Mouse (Mus musculus): ENCODE measurements around the gene Tor1b.
"Not testable (repeated sequence)": the region's sequence is repeated elsewhere in the genome, so short reads cannot be mapped to it uniquely, and the experiment has no call there.

Tor1b gene

GRCm38 (mm10) chr2:30930846-30931245, 21.9 kb upstream of the Tor1b start:
- not testable (repeated sequence) for DNase-seq (ENCODE audit: low read depth in 1 of 2, low spot score in 2 of 2)

GRCm38 (mm10) chr2:30931922-30932321, 20.8 kb upstream of the Tor1b start:
- DNase-seq (ENCODE audit: low read depth in 1 of 2, low spot score in 2 of 2): no peak

- DNase-seq (ENCODE audit: low read depth in 1 of 2, low spot score in 2 of 2): no peak
These were observed 19.7 kb upstream of the Tor1b start for GRCm38 (mm10) chr2:30933032-30933431.

- DNase-seq (ENCODE audit: low read depth in 1 of 2, low spot score in 2 of 2): peak in 1 of 2 experiments; percentile 62
These were observed 18.8 kb upstream of the Tor1b start for GRCm38 (mm10) chr2:30933917-30934450.

GRCm38 (mm10) chr2:30936808-30937207, 16.0 kb upstream of the Tor1b start:
- no peak for DNase-seq (ENCODE audit: low read depth in 1 of 2, low spot score in 2 of 2)

GRCm38 (mm10) chr2:30937731-30938130, 15.0 kb upstream of the Tor1b start:
- no peak for DNase-seq (ENCODE audit: low read depth in 1 of 2, low spot score in 2 of 2)

- no peak for DNase-seq (ENCODE audit: low read depth in 1 of 2, low spot score in 2 of 2)
These were observed 14.2 kb upstream of the Tor1b start for GRCm38 (mm10) chr2:30938574-30938991.

- DNase-seq (ENCODE audit: low read depth in 1 of 2, low spot score in 2 of 2): no peak
These were observed 11.2 kb upstream of the Tor1b start for GRCm38 (mm10) chr2:30941586-30941985.

GRCm38 (mm10) chr2:30942116-30942515, 10.6 kb upstream of the Tor1b start:
- not testable (repeated sequence) for DNase-seq (ENCODE audit: low read depth in 1 of 2, low spot score in 2 of 2)

- DNase-seq (ENCODE audit: low read depth in 1 of 2, low spot score in 2 of 2): peak in 1 of 2 experiments; percentile 36
These were observed 10.2 kb upstream of the Tor1b start for GRCm38 (mm10) chr2:30942603-30943011.

GRCm38 (mm10) chr2:30952457-30952823, 319 bp upstream of the Tor1b start:
- no peak for DNase-seq (ENCODE audit: low read depth in 1 of 2, low spot score in 2 of 2)

- DNase-seq (ENCODE audit: low read depth in 1 of 2, low spot score in 2 of 2): peak in 1 of 2 experiments; percentile 30
These were observed 2.0 kb downstream of the Tor1b start for GRCm38 (mm10) chr2:30954797-30955196.

- no peak for DNase-seq (ENCODE audit: low read depth in 1 of 2, low spot score in 2 of 2)
These were observed 4.8 kb downstream of the Tor1b start for GRCm38 (mm10) chr2:30957511-30957910.

- DNase-seq (ENCODE audit: low read depth in 1 of 2, low spot score in 2 of 2): no peak
These were observed 6.0 kb downstream of the Tor1b start for GRCm38 (mm10) chr2:30958726-30959125.

GRCm38 (mm10) chr2:30959856-30960255, 7.1 kb downstream of the Tor1b start:
- DNase-seq (ENCODE audit: low read depth in 1 of 2, low spot score in 2 of 2): no peak

GRCm38 (mm10) chr2:30962570-30963254, 10.0 kb downstream of the Tor1b start:
- no peak for DNase-seq (ENCODE audit: low read depth in 1 of 2, low spot score in 2 of 2)

- DNase-seq (ENCODE audit: low read depth in 1 of 2, low spot score in 2 of 2): peak in 1 of 2 experiments; percentile 47
These were observed 12.9 kb downstream of the Tor1b start for GRCm38 (mm10) chr2:30965627-30966026.

- no peak for DNase-seq (ENCODE audit: low read depth in 1 of 2, low spot score in 2 of 2)
These were observed 14.1 kb downstream of the Tor1b start for GRCm38 (mm10) chr2:30966826-30967225.

GRCm38 (mm10) chr2:30967352-30968327, 14.9 kb downstream of the Tor1b start, which contains the start of gene Tor1a:
Tor1a (minus strand) TSS chr2:30967933.
- DNase-seq (ENCODE audit: low read depth in 1 of 2, low spot score in 2 of 2): peak; percentile 52 to 70

- peak; percentile 98 to 99 for DNase-seq (ENCODE audit: low read depth in 1 of 2, low spot score in 2 of 2)
These were observed 29.2 kb downstream of the Tor1b start, which contains the start of the genes BC005624 and Usp20 for GRCm38 (mm10) chr2:30981790-30982513. BC005624 (minus strand) TSS chr2:30982201. Usp20 (plus strand) TSS chr2:30982279.

- DNase-seq (ENCODE audit: low read depth in 1 of 2, low spot score in 2 of 2): no peak
These were observed 30.3 kb downstream of the Tor1b start for GRCm38 (mm10) chr2:30983024-30983423.

Measured in monocyte, adult 2 months (primary cell).